Mouse (Mus musculus): ENCODE measurements around the gene Tas2r114.

Tas2r114 gene

DNA sequence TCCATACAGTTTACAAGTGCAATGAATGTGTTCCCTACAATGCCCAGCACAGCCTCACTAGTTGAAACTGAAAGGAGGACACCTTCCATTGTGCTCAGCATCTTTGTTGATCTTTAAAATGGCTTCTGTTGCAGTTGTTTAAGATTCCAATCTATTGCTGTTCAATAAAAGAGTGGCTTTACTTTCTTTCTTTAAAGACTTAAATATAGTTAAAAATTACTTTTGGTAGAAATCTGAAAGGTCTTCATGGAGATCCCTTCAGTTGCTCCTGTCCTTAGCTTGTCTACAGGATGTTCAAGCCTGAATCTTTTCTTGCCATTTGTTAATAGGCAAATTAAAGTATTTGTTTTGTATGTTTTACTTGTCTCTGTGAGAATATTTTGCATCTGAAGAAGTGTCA is at the start of gene Tas2r114:
TSS of gene Tas2r114 (minus strand) at position 101 of the 400 bp plus-strand sequence.
- no peak for DNase-seq

DNA sequence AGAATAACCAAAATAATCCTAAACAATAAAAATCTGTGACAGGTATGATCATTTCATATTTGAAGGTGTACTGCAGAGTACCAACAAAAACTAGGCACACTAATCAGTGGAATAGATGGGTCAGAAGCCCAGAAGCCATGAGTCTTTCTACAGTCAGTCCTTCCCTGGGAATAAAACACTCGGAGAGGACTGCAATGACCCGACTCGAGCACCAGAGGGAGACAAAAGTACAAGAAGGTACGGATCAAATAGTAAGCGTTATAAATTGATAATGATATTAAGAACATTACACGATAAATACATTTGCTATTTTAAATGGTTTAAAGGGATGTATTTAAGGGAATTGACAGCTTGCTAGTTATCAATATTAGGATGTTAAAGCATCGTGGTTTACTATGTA is 22.9 kb upstream of the Tas2r114 start:
- no peak for DNase-seq

DNA sequence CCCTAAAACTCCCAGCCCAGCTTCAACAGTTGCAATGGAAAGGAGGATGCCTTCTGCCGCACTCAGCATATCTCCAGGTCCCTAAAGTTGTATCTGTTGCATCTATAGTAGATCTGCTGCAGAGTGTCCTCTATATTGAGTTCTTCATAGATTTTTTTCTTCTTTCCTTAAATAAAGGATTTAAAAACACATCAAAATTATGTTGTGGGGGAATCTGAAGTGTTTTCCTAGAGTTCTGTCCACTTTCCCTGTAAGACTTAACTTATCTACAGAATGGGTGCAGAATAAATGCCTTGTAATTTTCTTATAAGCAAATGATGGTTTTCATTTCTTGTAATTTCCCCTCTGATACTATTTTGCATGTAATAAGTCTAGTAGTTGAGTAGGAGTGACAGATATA is 2.5 kb downstream of the Tas2r114 start, which contains the start of gene Tas2r105:
TSS of gene Tas2r105 (minus strand) at position 101 of the 400 bp plus-strand sequence.
- DNase-seq: no peak

DNA sequence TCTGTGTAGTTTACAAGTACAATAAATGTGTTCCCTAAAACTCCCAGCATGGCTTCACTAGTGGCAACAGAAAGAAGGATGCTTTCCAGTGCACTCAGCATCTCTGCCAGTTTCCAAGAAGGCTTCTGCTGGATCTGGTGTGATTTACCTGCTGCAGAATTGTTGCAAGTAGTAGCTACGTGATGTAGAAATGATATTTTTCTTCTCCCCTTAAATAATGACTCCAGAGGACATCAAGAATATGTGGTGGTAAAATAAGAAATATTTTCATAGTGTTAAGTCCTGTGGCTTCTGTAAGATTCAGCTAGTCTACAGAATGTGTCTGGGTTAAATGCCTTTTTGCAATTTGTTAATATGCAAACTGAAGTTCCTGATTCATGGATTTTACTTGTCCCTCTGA is 4.2 kb downstream of the Tas2r114 start, which contains the start of gene Tas2r104:
TSS of gene Tas2r104 (minus strand) at position 101 of the 400 bp plus-strand sequence.
- no peak for DNase-seq

DNA sequence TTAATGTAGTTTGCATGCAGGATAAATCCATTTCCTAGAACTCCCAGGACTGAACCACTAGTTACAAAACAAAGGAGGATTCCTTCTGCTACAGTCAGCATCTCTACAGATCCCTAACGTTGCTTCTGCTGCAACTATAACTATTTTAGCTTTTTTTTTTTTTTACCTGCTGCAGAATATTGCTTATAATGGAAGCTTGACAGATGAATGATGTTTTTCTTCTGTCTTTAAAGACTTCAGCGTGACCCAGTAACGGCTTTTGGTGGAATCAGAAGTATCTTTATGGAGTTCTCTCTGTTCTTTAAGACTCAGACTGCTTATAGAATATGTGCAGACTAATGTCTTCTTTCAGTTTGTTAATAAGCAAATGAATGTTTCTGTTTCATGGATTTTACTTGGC is 11.1 kb downstream of the Tas2r114 start, which contains the start of gene Tas2r106:
TSS of gene Tas2r106 (minus strand) at position 101 of the 400 bp plus-strand sequence.
- no peak for DNase-seq

DNA sequence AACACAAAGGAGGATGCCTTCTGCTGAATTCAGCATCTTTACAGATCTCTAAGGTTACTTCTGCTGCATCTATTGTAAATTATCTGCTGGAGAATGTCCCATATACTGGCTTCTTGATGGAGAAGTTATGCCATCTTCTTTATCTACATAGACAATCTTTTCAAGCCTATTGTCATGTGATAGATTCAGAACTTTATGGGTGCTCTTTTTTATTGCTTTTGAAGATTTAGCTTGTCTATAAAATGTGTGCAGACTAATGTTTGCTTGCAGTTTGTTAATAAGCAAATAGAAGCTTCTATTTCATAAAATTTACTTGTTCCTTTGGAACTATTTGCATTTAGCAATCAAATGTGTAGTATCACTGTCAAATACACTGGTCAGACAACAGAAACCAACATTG is 29.8 kb downstream of the Tas2r114 start, which contains the start of gene Tas2r107:
TSS of gene Tas2r107 (minus strand) at position 101 of the 400 bp plus-strand sequence.
- no peak for DNase-seq

Data from thymus, postnatal 36 days (tissue).